Mouse (Mus musculus) left cerebral cortex, adult 11 months (tissue): ENCODE measurements around the gene Nol10.
A peak's percentile ranks its signal among the peaks of the same experiment; 100 is the strongest.

Experiments
- DNase-seq: peaks from one replicate; pipeline ENCODE4 v3.0.0; 2022; ENCODE audit warnings: low spot score

Gene Nol10

GRCm38 (mm10) chr12:17348048-17349036 is at the start of gene Nol10:
Gene Nol10, plus strand, starts transcription at chr12:17348458.
- DNase-seq, result peak; percentile 78

GRCm38 (mm10) chr12:17299902-17300301 is 48.4 kb upstream of the Nol10 start:
- no peak for DNase-seq

DNA sequence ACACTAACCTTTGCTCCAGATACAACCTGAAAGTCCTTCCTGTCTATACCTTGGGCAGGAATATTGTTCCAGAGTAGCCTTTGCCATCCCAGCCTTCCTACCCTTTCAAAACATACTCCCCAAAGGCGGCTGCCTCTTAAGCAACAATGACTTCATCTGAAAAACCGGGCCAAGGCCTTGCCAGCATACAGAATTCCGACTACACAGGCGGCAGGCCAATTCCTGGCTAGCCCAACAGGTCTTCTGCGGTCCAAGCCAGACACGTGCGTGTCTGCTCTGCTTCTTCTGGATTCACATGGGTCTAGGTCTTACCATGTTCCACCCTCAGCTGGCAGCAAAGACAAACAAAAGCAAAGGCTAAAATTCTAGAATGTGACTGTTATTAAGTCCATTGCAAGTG is 42.8 kb upstream of the Nol10 start:
- DNase-seq, result no peak

DNA sequence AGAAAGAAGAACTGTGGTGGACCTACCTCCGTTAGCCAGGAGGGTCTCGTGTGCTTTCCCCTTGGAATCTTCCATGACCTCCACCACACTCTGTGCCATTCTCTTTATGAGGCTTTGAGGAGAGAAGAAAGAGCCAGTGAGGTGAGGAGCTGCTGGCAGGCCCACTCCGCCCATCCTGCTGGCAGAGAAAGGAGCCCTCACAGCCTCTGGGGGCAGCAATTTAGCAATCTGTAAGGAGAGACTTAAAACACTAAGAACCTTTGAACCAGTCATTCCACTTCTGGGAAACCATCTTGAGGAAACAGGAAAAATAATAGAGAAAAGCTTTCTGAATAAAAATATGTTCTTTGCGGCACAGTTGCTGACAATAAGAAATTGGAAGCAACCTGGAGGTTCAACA is 40.0 kb upstream of the Nol10 start:
- DNase-seq, result no peak

- DNase-seq, result no peak
Measured at GRCm38 (mm10) chr12:17310852-17311839, 37.1 kb upstream of the Nol10 start.

DNA sequence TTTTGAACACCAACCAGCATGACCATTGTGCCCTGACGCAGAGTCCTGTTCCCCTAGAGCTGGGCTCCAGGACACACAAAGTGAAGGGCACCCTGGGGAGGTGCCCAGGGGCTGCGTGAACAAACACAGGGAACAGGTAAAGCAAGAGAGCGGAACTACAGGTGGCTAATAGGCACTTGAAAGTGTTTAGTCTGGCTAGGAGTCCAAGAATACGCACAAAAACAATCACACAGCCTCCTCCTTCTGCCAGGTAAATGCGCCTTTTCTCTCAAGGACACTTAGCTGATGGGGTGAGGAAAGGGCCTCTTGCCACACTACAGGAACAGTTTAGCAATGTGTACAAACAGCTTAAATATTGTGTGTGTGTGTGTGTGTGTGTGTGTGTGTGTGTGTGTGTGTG is 32.2 kb upstream of the Nol10 start:
- no peak for DNase-seq

DNA sequence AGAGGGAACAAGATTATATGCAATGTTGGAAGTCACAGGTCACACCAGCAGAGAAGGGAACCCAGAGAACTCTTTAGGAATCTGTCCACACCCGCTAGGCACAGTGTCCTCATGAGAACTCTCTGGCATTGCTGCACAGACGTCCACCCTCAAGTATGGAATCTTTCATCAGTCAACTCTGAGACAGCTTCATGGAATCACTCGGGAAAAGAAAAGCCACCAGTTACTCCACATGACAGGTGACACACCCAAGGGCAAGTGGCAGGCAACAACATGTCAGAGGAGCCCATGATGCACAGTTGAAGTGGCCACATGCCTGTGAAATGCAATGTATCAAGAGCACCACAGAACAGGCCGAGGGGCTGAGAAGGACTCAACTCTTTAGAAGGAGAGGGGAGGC is 30.3 kb upstream of the Nol10 start:
- DNase-seq, result no peak

DNA sequence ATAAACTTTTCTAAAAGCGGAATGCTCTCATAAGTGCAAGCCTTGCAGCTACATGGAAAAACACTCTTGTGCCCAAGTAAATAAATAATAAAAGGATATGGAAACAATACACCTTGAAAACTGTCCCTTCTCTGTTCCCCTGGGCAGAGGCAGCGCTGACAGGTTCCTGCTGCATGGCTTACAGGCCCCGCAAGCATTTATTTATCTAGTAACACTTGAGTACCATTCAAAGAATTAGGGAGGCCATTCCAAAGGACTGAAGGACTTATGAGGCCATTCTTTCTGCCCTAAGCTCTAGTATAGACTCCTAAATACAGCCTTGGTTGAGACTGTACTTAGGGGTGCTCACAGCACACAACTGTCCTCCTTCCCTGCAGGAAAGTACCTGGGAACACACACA is 29.8 kb upstream of the Nol10 start:
- no peak for DNase-seq

GRCm38 (mm10) chr12:17324549-17325470 is 23.4 kb upstream of the Nol10 start:
- no peak for DNase-seq

DNA sequence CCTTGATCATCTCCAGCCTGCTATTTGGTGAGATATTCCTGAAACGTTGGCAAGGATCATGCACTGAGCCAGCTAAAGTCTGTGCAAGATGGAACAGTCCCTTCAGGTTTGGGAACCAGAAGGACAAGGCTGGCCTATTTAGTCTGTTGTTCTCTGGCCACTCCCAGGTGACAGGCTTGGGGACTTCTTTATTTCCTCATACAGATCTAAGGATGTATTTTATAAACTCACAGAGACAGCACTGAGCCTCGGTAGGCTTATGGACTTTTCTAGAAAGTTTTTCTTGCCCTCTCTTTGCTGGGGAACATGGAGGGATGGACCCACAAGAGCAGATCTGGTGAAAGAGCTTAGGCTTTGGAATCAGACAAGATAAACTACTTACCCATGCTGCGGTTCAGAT is 19.0 kb upstream of the Nol10 start, which contains the start of gene Atp6v1c2:
Atp6v1c2 (minus strand) TSS at position 101 of the 400 bp plus-strand sequence.
- DNase-seq, result no peak

DNA sequence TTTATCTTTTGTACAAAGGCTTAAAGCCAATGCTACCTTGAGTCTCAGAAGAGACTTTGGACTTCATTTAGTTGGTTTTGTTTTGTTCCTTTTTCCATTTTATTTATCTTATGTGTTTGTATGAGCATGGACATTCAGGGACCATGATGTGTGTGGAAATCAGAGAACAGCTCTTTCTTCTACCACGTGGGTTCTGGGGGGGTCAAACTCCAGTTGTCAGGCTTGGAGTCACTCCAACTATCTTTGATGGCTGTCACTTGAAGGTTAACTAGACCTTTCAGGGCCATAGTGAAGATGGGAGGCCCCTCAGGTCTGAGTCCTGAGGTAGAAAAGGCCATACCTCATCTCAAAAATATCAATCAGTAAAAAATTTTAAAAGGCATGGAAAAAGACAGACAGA is 14.8 kb upstream of the Nol10 start:
- DNase-seq, result no peak

DNA sequence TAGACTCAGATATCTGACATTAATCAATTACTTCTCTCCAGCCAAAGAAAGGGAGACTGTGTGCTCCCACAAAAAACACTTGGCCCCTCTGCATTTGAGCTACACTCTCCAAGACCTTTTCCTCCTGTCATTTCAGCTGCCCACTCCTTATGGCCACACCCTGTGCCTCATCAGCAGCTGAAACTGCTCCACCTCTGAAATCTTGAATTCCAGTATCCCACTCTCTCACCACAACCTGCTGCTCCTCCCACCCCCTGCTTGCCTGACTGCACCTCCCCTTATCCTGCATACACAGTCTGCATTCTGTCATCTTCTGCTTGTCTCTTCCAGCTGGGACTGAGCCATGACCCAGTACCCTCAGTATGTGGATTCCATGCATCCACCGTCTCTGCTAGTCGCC is 9.9 kb upstream of the Nol10 start:
- DNase-seq, result no peak

GRCm38 (mm10) chr12:17339114-17339905 is 8.9 kb upstream of the Nol10 start:
- no peak for DNase-seq

GRCm38 (mm10) chr12:17347327-17348047 is 771 bp upstream of the Nol10 start:
- no peak for DNase-seq

DNA sequence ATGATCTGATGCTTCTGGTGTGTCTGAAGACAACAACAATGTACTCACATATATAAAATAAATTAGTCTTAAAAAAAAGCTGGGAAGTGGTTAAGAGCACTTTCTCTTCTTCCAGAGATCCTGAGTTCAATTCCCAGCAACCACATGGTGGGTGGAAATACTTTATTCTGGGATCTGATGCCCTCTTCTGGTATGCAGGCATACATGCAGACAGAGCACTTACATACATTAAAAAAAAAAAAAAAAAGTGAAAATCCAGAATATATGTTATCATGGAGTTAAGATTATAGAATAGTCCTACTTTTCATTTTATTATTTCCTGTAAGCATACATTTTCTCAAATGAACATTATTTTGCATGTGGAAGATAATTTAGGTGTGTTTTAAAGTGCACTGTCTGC is 1.8 kb downstream of the Nol10 start:
- DNase-seq, result no peak

GRCm38 (mm10) chr12:17356853-17357252 is 8.6 kb downstream of the Nol10 start:
- DNase-seq, result no peak

- DNase-seq, result no peak
Measured at GRCm38 (mm10) chr12:17357795-17358194, 9.5 kb downstream of the Nol10 start.

DNA sequence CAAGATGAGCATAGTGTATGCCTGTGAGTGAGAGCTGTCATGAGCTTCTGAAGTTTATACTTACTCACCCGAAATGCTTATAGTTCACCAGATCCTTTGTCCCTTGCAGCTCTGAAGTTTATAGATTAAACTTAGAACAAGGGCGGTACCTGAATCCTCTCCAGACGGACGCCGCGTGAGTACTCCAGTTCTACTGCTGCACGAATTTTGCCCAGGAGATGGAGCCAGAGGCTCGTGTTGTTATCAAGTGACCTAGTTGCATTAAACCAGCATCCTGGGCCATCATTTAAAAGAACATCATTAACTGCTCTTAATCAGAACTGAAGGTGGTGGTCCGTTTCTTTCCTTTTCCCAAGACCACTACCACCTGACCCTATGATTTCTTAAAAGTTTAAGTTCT is 10.7 kb downstream of the Nol10 start:
- no peak for DNase-seq

- no peak for DNase-seq
Measured at GRCm38 (mm10) chr12:17360104-17360503, 11.8 kb downstream of the Nol10 start.

- no peak for DNase-seq
Measured at GRCm38 (mm10) chr12:17360650-17361049, 12.4 kb downstream of the Nol10 start.
